Mouse (Mus musculus) embryonic facial prominence, embryonic 12.5 days (tissue): ENCODE data around the gene Adamts20. TPM values are rescaled to one million over a fixed set of nuclear protein-coding genes. Genes with fewer than 3 reads are reported as not detected.

Experiments
- ATAC-seq: fragments of 200-750 bp; cut with Nextera tagmentation; 2 replicates; pipeline ENCODE4 v1.8.0; 2017; ENCODE audit not compliant: insufficient number of reproducible peaks, insufficient read depth, low FRiP score, low TSS enrichment
- H3K27ac ChIP-seq: fragments of 300-500 bp; sonication (generic); 2 replicates; pipeline ENCODE4 v1.5.1; 2016; ENCODE audit warnings: mild to moderate bottlenecking
- H3K27me3 ChIP-seq: fragments of 300-500 bp; sonication (generic); 2 replicates; pipeline ENCODE4 v1.6.1; 2016; ENCODE audit warnings: mild to moderate bottlenecking, moderate library complexity
- H3K36me3 ChIP-seq: fragments of 300-500 bp; sonication (generic); 2 replicates; pipeline ENCODE4 v1.6.1; 2016; ENCODE audit warnings: mild to moderate bottlenecking
- H3K4me1 ChIP-seq: fragments of 300-500 bp; sonication (generic); 2 replicates; pipeline ENCODE4 v1.6.1; 2016
- H3K4me2 ChIP-seq: fragments of 300-500 bp; sonication (generic); replicated peaks from 2 replicates; pipeline ENCODE4 v1.6.1; 2016; ENCODE audit warnings: mild to moderate bottlenecking, moderate library complexity
- H3K4me3 ChIP-seq: fragments of 300-500 bp; sonication (generic); 2 replicates; pipeline ENCODE4 v1.5.1; 2016; ENCODE audit warnings: mild to moderate bottlenecking
- H3K9ac ChIP-seq: fragments of 300-500 bp; sonication (generic); 2 replicates; pipeline ENCODE4 v1.6.1; 2016; ENCODE audit warnings: mild to moderate bottlenecking, moderate library complexity
- H3K9me3 ChIP-seq: fragments of 300-500 bp; sonication (generic); 2 replicates; pipeline ENCODE4 v1.6.1; 2016; ENCODE audit warnings: mild to moderate bottlenecking, moderate library complexity
- WGBS: fragments of 180-500 bp; shearing (Covaris S2); methylation state at CpG from one replicate; pipeline ENCODE4 v1.1.7; 2016; 5-methylcytosine and 5-hydroxymethylcytosine counted together
- polyA plus RNA-seq: library from polyadenylated mRNA; unstranded; fragments of >200 nt; fragmentation: Nextera tagmentation; extraction: Ambion mirVana; gene quantifications from 2 replicates; pipeline ENCODE4 v1.2.1, GENCODE M21; 2016

The Adamts20 gene
- polyA plus RNA-seq, 1 experiment from 2014 or later, result 11.7 TPM

GRCm38 (mm10) chr15:94326626-94327025 is 138.6 kb downstream of the Adamts20 start:
- ATAC-seq, result no peak
- H3K27ac ChIP-seq, result peak overlapping the region; percentile 65; the same call in 1 of the 2 replicates
- peaks cover 17% of the 10 kb centered on the region for H3K4me1 ChIP-seq
- H3K36me3 ChIP-seq, result peaks cover 17% of the 10 kb centered on the region; the same call in 1 of the 2 replicates
- no peak overlapping the region for H3K4me2 ChIP-seq
- H3K4me3 ChIP-seq, result no peak overlapping the region
- H3K9me3 ChIP-seq, result no peaks in the 10 kb centered on the region
- no peaks in the 10 kb centered on the region for H3K27me3 ChIP-seq
- no peak overlapping the region for H3K9ac ChIP-seq
- WGBS, result 85% methylated on average over 5 of the region's 5 CpGs

- 39% methylated on average over 13 of the region's 13 CpGs for WGBS
- Histone ChIP-seq H3K36me3 (peaks cover 17% of the 10 kb centered on the region; the same call in 1 of the 2 replicates), H3K4me3 (no peak overlapping the region), H3K9me3 (no peaks in the 10 kb centered on the region), H3K27me3 (no peaks in the 10 kb centered on the region), H3K9ac (no peak overlapping the region), H3K4me2 (no peak overlapping the region), H3K27ac (peak overlapping the region; percentile 30; the same call in 1 of the 2 replicates), H3K4me1 (peaks cover 17% of the 10 kb centered on the region)
- peak; percentile 69; the same call in 1 of the 2 replicates for ATAC-seq
Measured at GRCm38 (mm10) chr15:94325509-94326181, 139.6 kb downstream of the Adamts20 start.

GRCm38 (mm10) chr15:94316171-94316570 is 149.0 kb downstream of the Adamts20 start:
- Histone ChIP-seq H3K4me3 (no peak overlapping the region), H3K27ac (no peak overlapping the region), H3K36me3 (no peaks in the 10 kb centered on the region), H3K27me3 (no peaks in the 10 kb centered on the region), H3K9me3 (no peaks in the 10 kb centered on the region), H3K9ac (no peak overlapping the region), H3K4me2 (no peak overlapping the region), H3K4me1 (no peaks in the 10 kb centered on the region)
- no peak for ATAC-seq
- 86% methylated on average over 3 of the region's 3 CpGs for WGBS

- no peak for ATAC-seq
- Histone ChIP-seq H3K27ac (no peak overlapping the region), H3K27me3 (no peaks in the 10 kb centered on the region), H3K4me2 (no peak overlapping the region), H3K4me3 (no peak overlapping the region), H3K4me1 (no peaks in the 10 kb centered on the region), H3K9ac (no peak overlapping the region), H3K36me3 (no peaks in the 10 kb centered on the region), H3K9me3 (no peaks in the 10 kb centered on the region)
- 91% methylated on average over 7 of the region's 7 CpGs for WGBS
Measured at GRCm38 (mm10) chr15:94309689-94310088, 155.5 kb downstream of the Adamts20 start.

- no peaks in the 10 kb centered on the region for H3K9me3 ChIP-seq
- no peak overlapping the region for H3K27ac ChIP-seq
- 77% methylated on average over 9 of the region's 9 CpGs for WGBS
- H3K4me2 ChIP-seq, result no peak overlapping the region
- H3K4me1 ChIP-seq, result no peaks in the 10 kb centered on the region
- H3K27me3 ChIP-seq, result no peaks in the 10 kb centered on the region
- ATAC-seq, result no peak
- H3K9ac ChIP-seq, result no peak overlapping the region
- no peak overlapping the region for H3K4me3 ChIP-seq
- H3K36me3 ChIP-seq, result no peaks in the 10 kb centered on the region
Measured at GRCm38 (mm10) chr15:94307888-94308287, 157.3 kb downstream of the Adamts20 start.

GRCm38 (mm10) chr15:94303151-94303550 is 162.1 kb downstream of the Adamts20 start:
- Histone ChIP-seq H3K9me3 (no peaks in the 10 kb centered on the region), H3K27me3 (no peaks in the 10 kb centered on the region), H3K9ac (no peak overlapping the region), H3K36me3 (no peaks in the 10 kb centered on the region), H3K4me3 (no peak overlapping the region), H3K4me2 (no peak overlapping the region), H3K27ac (no peak overlapping the region), H3K4me1 (no peaks in the 10 kb centered on the region)
- no peak for ATAC-seq
- WGBS, result 68% methylated on average over 3 of the region's 3 CpGs

DNA sequence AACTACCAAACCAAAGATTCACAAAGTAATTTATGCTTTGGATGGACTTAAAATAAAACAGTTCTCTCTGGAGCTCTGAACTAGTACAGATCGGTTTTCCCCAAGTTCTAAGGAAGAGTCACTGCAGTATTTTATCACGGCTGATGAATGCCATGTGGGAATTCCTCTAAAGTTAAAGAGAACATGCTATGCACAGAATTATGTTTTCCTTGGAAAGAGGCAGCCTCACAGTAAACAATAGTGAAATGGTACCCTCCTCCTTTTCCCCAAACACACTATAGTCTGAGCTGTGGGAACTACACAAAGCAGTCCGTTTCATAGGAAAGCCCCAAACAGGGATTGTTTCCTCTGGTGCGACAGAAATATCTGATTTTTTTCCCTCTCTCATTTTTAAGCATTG is 171.1 kb downstream of the Adamts20 start:
- Histone ChIP-seq H3K9me3 (no peaks in the 10 kb centered on the region), H3K27ac (0 out of 2 replicates have a peak overlapping the region, but pooled peaks have one; percentile 60), H3K9ac (no peak overlapping the region), H3K4me1 (no peaks in the 10 kb centered on the region), H3K27me3 (no peaks in the 10 kb centered on the region), H3K36me3 (no peaks in the 10 kb centered on the region), H3K4me2 (no peak overlapping the region), H3K4me3 (no peak overlapping the region)
- no peak for ATAC-seq
- 52% methylated on average over 4 of the region's 4 CpGs for WGBS

GRCm38 (mm10) chr15:94288015-94288414 is 177.2 kb downstream of the Adamts20 start:
- H3K4me3 ChIP-seq, result no peak overlapping the region
- no peaks in the 10 kb centered on the region for H3K4me1 ChIP-seq
- no peaks in the 10 kb centered on the region for H3K9me3 ChIP-seq
- H3K36me3 ChIP-seq, result no peaks in the 10 kb centered on the region
- H3K27me3 ChIP-seq, result no peaks in the 10 kb centered on the region
- no peak overlapping the region for H3K9ac ChIP-seq
- H3K4me2 ChIP-seq, result no peak overlapping the region
- WGBS, result 87% methylated on average over 2 of the region's 2 CpGs
- no peak overlapping the region for H3K27ac ChIP-seq
- ATAC-seq, result no peak

DNA sequence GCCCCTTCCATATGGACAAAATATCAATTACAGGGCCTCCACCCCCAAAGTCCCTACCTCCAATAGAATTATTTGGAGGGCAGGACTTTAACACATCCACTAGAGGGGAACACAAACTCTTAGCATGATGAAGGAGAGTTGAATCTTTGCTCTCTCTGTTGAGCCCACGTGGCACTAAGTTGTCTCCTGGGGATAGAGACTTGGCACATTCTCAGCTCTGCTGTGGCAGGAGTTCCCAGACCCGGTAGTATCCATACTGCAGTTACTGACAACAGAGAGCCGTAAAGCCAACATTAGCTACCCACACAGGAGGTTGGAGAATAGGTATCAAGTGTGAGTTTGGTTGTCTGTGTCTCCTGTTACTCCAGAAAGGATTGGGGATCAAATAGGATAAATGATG is 177.7 kb downstream of the Adamts20 start:
- Histone ChIP-seq H3K27ac (no peak overlapping the region), H3K9ac (no peak overlapping the region), H3K4me2 (no peak overlapping the region), H3K4me3 (no peak overlapping the region), H3K36me3 (no peaks in the 10 kb centered on the region), H3K4me1 (no peaks in the 10 kb centered on the region), H3K27me3 (no peaks in the 10 kb centered on the region), H3K9me3 (no peaks in the 10 kb centered on the region)
- ATAC-seq, result no peak
- 78% methylated on average over 3 of the region's 3 CpGs for WGBS

GRCm38 (mm10) chr15:94276418-94276817 is 188.8 kb downstream of the Adamts20 start:
- H3K36me3 ChIP-seq, result no peaks in the 10 kb centered on the region
- H3K4me1 ChIP-seq, result peaks cover 4% of the 10 kb centered on the region; the same call in 1 of the 2 replicates
- H3K4me2 ChIP-seq, result no peak overlapping the region
- H3K27ac ChIP-seq, result no peak overlapping the region
- H3K4me3 ChIP-seq, result no peak overlapping the region
- H3K27me3 ChIP-seq, result no peaks in the 10 kb centered on the region
- WGBS, result 55% methylated on average over 8 of the region's 8 CpGs
- no peak for ATAC-seq
- no peak overlapping the region for H3K9ac ChIP-seq
- H3K9me3 ChIP-seq, result no peaks in the 10 kb centered on the region

DNA sequence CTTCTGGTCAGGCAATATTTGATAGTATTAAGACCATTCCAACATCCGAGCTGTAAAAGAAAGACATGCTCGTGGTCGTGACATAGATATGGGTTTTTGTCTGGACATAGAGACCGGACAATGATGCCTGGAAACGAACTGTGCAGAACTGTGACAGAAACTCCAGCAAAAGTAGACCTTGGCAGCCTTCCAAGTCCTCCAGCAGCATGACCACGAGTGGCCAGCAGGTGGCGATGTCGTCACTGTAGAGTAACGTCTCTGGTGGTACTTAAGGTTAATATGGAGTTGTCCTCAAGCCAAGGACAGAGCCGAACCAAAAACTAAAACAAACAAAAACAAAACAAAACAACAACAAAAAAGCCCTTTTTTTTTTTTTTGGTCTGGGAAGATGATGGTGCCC is 199.6 kb downstream of the Adamts20 start:
- Histone ChIP-seq H3K9me3 (no peaks in the 10 kb centered on the region), H3K27ac (no peak overlapping the region), H3K27me3 (no peaks in the 10 kb centered on the region), H3K4me3 (no peak overlapping the region), H3K4me2 (no peak overlapping the region), H3K4me1 (peaks cover 10% of the 10 kb centered on the region; the same call in 1 of the 2 replicates), H3K36me3 (no peaks in the 10 kb centered on the region), H3K9ac (no peak overlapping the region)
- WGBS, result 29% methylated on average over 10 of the region's 10 CpGs
- no peak for ATAC-seq

GRCm38 (mm10) chr15:94264497-94264879 is 200.7 kb downstream of the Adamts20 start:
- 78% methylated on average over 6 of the region's 6 CpGs for WGBS
- H3K9ac ChIP-seq, result no peak overlapping the region
- no peak for ATAC-seq
- no peak overlapping the region for H3K4me3 ChIP-seq
- no peaks in the 10 kb centered on the region for H3K36me3 ChIP-seq
- no peaks in the 10 kb centered on the region for H3K27me3 ChIP-seq
- no peaks in the 10 kb centered on the region for H3K9me3 ChIP-seq
- H3K27ac ChIP-seq, result no peak overlapping the region
- H3K4me2 ChIP-seq, result no peak overlapping the region
- peaks cover 10% of the 10 kb centered on the region; the same call in 1 of the 2 replicates for H3K4me1 ChIP-seq
